Mouse (Mus musculus): ENCODE results near the gene Ccdc110. TPM values are rescaled to one million over a fixed set of nuclear protein-coding genes. Genes with fewer than 3 reads are reported as not detected.

Gene Ccdc110
- total RNA-seq (2021) = not detected
- long read RNA-seq, experiment 1 = 0 reads
- long read RNA-seq, experiment 2 = 0 reads

DNA sequence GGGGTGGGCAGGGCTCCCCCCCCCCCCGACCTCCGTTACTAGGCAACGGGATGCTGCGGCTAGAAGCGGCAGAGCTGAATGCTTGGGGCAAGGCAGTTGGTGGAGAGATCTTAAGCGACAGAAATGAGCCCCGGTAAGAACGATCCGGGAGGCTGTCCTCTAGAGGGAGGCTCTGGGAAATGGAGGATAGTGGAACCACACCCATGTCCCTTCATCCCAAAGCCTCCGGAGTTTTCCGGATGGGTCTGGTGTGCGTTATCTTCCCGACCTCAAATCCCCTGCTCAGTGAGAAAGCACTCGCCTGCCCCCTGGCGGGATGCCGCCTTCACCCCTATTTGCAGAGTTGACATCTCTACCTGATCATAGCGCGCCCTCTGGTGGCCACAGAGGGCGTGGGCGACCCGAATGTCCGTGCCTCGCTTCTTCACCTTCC, at the start of gene Ccdc110:
Ccdc110 (plus strand) TSS at position 38 of the 433 bp plus-strand sequence.
- peak; percentile 99 for DNase-seq

DNA sequence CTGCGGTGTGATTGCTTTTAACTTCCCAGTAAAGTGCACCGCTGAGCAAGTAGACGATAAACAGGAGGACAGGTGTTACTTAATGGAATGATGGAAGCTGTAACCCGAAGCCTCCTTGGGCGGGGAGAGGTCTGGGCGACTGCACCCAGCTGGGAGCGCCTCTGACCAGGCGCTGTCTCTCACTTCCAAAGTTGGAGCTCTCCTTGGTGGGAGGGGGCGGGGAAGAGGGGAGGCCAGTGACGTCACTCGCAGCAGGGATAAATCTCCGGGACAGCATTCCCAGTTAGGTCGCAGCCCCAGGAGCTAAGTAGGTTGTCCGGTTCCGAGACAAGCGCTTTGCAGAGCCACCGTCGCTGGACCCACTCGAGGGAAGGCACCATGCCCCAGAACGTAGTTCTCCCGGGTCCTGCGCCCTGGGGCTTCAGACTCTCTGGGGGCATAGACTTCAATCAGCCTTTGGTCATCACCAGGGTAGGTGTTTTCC, 49.2 kb upstream of the Ccdc110 start, which contains the start of gene Pdlim3:
Pdlim3 (plus strand) TSS at position 260 of the 484 bp plus-strand sequence.
- peak; percentile 65 for DNase-seq

DNA sequence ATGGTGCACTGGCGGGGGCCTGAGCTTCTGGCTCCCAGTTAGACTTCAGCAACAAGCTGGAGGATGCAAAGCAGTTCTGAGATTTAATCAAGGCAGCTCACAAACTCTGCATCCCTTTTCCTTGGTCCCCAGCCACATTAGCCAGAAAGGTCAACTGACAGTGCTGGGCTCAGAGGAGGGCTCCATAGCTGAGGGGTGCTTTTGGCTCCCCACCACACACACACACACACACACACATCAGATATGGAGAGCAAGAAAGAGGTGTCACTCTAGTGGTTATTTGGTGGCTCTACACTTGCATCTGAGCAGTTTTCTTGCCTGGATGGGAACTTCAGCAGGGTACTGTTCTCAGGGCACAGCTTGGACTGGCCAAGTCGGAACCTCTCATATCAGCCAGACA, 48.6 kb upstream of the Ccdc110 start:
- DNase-seq = peak; percentile 23

DNA sequence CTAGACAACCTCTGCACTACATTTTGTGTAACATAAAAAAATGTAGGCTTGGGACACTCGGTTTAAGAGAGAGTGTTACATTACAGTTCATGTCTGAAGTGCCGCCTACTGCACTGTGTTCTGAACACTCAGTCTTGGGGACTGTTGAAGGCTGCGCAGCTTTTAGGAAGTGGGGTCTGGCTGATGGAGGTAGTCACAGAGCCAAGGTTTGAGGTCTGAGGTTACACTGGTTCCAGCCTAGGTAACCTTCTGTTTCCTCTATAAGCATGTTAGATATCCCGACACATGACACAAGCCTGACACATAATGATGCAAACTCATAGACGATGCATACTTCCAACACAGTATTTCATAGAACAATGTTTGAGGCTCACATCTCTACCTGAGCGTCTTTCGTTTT, 44.7 kb upstream of the Ccdc110 start:
- no peak for DNase-seq

DNA sequence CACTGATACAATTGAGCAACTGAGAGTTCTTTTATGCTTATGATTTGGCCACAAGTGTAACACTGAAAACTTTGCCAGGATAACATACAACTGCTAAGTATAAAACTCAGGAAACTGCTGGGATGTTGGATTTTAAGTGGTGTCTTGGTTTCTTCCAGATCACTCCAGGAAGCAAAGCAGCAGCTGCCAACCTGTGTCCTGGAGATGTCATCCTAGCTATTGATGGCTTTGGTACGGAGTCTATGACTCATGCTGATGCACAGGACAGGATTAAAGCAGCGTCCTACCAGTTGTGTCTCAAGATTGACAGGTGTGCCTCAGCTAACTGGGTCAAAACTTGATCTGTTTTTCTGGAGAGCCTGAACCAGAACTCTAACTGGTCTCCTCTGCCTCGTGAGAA, 37.8 kb upstream of the Ccdc110 start:
- no peak for DNase-seq

DNA sequence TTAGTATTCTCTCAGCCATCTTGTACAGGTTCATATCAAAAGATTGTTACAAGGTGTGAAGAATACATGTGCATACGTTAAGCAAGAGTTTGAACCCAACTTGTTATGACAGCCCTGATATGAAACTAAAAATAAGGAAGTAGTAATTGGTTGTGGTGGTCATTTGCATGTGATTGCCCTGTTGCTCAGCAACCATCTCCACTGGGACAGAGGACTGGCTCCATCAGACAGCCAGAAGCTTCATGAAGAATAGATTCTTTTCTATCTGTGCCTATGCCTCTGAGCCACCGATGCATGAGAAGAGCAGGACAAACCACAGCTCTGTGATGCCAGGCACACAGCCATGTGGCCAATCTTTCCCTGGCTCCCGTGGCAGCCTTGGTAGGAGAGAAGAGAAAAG, 34.6 kb upstream of the Ccdc110 start:
- no peak for DNase-seq

DNA sequence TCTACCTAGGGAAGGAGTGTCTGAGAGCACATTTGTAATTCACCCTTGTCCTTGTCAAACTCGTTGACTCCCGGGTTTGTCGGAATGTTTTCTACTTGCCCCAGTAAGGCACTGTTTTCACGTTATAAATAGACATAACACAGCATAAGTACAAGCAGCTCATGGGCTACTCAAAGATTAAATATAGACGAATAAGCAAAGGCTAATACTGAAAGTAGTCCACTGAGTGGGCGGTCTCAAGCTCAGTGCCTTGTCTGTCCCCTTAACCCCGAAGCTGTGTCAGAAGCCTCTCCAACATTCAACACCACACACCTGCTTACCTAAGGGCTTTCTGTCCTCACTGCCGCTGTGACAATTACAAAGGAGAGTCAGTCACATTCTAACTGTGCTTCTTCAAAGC, 32.8 kb upstream of the Ccdc110 start:
- no peak for DNase-seq

DNA sequence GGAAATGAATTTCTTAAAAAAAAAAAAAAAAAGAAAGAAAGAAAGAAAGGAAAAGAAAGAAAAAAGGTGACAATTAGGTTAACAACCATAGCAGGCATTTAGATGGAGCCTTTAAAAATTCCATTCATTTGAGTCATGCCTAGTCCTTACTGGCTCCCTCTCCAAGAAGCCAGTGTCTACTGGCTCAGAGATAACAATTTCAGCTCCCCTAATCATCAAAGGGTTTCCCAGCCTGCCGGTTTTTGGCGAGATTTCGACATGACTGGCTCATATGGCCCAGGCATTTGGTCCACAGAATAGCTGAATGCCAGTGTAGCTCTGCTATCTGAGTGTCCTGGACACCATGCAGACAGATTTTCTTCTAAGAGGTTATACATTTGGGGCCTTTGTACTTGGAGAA, 30.8 kb upstream of the Ccdc110 start:
- DNase-seq = no peak

DNA sequence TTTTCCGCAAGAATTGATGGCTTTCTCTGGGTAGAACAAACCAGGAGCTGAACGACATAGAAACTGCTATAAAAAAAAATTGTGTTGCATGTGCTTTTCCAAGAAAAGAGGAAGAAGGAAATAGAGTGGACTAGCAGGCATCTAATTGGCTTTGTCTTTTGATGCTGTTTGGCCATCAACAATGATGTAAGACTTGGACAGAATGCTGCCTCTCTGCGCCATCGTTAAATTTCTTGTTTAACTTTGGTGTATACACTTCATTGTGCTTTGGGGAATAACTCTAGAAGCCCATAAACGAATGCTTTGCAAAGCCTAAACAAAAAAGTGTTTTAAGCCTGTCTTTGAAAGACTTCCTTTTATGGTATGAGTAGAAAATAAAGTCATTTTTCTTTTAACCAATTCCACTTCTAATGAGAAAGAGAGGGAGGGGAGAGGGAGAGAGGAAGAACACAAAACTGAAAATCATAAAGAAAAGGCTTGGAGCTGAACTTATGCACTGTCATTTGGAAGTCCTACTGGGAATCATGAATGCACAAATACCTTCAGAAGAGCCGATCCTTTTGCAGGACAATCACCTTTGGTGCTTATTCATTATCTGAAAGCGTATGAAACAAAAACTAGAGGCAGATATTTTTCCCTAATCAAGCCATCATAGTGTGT, 28.7 kb upstream of the Ccdc110 start:
- DNase-seq = no peak

DNA sequence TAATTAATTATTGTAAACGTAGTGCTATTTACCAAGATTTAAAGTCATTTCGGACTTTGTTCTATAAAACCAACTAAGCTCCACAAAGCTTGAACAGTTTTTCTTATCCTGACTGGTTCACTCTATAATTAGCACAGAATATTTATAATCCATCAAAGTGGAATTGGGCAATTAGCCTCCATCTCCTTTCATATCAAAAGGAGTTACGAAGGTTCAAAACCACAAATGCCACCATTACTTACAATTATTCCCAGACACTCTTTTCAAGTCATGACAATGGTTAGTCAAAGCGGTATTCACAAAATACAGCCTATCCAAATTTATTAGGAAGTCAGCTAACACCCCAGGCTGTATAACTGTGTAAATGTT, 28.2 kb upstream of the Ccdc110 start:
- no peak for DNase-seq

DNA sequence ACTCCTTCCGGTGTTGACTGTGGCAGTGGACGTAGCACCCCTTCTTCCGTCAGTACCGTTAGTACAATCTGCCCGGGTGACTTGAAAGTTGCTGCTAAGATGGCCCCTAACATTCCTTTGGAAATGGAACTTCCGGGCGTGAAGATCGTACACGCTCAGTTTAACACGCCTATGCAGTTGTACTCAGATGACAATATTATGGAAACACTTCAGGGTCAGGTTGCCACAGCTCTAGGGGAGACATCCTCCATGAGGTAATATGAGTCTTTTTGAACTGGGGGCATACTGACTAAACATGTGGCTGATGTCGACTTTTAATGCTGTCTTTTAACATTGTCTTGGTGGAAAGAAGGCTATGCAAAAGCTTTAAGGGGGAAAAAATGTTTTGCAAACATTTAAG, 20.7 kb upstream of the Ccdc110 start:
- DNase-seq = no peak

DNA sequence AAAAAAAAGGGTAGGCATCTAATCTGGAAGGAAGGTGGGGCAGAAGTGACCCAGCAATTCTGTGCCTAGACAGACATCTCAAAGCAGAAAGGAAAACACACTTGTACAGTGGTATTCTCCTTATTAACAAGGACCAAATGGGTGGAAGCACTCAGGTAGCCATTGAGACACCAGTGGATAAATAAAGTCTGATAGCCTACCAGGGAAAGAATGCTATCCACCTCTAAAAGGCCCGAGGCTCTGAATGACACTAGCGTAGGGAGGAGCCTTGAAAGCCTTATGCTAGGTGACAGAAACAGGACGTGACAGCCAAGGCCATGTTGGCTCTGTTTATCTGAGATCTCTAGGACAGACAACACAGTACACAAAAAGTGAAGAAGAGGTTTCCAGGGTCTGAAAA, 17.9 kb upstream of the Ccdc110 start:
- no peak for DNase-seq

DNA sequence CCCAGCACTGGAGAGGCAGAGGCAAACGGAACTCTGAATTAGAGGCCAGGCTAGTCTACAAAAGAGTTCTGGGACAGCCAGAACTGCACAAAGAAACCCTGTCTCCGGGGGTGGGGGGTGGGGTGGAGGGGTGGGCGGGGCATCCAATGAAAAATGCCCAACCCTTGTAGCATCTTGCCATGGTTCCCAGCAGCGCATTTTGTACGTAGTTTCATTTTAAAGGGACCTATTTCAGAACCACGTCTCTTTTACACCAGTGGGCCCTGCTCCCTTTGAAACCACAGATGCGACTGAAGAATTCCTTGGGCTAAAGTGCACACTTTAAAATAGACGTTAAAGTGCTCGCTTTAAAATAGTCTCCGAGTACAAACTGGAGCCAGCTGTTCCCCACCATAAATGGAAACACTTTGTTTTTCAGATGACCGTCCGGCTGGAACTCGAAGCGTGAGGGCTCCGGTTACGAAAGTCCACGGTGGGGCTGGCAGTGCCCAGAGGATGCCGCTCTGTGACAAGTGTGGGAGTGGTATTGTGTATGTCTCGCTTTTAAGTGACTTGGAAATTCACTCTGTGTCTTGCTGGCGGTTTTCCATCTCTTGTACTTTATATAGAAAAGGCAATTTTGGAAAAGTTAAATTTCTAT, 17.3 kb upstream of the Ccdc110 start:
- no peak for DNase-seq

DNA sequence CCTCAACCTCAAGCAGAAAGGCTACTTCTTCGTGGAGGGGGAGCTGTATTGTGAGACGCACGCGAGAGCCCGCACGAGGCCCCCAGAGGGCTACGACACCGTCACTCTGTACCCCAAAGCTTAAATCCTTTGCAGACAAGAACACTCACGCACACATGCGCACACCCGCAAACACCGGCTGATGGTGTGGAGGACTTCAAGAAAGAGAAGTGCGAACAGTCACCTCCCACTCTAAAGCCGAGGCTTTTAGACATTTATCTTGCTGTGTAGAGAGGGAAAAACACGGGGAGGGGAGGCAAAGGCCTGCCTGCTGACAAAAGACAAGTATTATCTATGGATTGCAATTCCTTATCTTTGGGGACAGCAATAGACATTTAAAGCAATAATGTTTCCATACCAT, 15.5 kb upstream of the Ccdc110 start:
- DNase-seq = no peak

DNA sequence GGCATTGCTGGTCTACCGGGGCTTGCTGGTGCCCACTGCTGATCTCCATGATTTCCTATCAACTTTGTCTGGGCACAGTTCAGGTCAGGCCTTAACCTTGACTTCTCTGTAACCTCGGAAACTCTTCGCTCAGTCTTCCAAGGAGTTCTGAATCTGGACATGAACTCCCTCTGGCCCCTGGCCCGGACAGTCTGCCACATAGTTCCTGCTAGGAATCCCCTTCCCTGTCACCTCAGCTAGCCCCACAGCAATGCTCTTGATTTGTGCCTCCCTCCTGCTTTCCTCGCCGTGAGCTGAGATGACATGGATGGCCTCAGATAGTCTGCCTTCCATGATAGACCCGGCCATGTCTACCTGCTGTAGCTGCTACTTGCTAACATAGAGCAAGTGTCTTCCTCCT, 14.0 kb upstream of the Ccdc110 start:
- DNase-seq = peak; percentile 32

DNA sequence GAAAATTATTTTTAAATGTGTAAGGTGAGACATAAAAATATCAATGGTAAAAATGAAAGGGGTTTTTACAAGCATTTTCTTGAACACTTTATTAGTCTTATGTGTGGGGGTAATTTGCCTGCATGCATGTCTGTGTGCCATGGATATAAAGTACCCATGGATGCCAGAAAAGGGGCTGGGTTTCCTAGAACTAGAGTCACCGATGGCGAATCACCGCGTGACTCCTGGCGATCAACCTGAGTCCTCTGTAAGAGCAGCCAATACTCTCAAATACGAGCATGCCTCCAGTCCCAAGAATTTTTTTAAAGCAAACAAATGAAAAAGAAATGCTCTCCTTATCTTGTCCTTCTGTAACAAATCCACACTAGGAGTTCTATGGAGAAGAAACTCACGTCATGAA, 12.3 kb upstream of the Ccdc110 start:
- no peak for DNase-seq

DNA sequence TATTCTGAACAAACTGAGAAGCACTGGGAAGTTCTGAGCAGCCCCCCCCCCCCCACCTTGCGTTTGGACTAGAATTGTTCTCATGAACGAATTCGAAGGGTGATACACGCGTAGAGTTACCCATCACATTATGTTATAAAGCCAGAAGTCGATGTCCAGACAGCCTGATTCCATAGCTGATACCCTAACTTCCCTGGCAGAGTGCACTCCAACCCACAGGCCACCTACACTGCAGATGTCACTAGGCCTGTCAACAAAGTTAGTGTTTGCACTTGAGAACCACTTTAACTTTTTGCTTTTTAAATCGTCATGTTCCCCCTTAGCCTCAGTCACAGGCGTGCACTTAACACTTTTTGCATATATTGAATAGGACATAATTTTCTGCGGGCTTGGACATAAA, 2.6 kb downstream of the Ccdc110 start:
- DNase-seq = no peak

DNA sequence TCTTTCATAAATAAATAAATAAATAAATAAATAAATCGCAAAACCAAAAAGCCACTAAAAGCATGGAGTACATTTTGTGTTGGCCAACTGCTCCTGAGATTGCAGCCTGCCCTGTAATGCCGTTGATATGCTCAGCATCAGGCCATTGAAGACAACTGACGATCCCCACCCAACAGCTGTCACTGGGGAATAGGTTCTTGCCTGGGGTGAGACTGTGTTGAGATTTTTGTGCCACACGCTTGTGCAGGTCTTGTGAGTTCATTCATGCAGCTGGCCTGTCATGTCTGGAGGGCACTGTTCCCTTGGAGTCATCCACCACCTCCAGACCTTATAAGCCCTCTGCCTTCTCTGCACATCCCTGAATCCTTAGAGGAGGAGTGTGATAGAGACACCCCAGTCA, 11.9 kb downstream of the Ccdc110 start:
- no peak for DNase-seq

DNA sequence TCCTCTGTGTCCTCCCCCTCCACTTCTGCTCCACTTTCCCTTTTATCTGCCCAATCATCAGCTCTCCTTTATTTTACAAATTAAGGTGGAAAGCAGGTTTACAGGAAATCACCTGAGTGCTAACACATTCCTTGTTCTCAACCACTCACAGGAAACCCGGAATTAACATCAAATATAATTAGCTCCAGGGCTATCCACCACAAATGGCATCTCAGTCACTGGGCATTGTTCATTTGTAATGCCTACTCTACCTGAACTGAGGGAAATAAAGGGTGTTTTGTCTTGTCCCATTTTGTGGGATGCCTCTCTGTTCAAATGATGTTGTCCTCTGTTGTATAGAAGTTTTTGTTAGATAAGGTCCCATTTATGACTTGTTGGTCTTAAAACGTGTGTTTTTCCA, 16.2 kb downstream of the Ccdc110 start:
- no peak for DNase-seq

DNA sequence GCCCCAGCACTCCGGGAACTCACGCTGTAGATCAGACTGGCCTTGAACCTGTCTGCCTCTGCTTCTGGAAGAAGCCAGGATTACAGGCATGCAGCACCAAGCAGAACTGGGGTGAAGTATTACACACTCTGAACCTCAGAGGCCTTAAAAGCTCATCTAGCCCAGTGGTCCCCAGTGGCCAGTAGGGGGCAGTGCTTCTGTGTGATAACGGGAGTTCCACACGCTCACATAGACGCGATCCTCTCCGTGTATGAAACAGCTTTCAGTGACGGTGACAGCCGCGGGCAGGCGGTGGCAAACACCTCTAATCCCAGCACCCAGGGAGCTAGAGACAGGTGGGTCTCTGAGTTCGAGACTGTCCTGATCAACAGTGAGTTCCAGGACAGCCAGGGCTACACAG, 36.5 kb downstream of the Ccdc110 start:
- DNase-seq = no peak

DNA sequence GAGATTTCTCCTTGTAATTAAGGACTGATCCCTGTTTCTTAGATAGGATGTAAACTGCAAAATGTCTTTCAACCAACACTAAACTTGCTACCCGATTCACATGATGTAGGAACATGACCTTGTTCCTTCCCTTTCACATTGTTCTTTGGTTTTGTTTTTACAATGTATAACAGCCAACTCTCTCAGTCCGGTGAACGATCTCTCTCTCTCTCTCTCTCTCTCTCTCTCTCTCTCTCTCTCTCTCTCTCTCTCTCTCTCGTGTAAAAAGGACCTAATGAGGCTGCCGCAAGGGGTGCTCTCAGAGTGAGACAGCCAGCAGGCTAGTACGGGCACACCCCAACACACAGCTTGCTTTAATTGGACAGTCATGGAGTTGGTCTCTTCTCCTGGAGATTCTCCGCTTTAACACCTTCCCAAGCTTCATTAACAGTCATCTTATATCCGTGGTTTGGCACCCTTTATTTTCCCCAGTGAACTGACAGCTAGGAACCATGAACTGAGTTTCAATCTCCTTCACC, 39.6 kb downstream of the Ccdc110 start:
- DNase-seq = no peak

DNA sequence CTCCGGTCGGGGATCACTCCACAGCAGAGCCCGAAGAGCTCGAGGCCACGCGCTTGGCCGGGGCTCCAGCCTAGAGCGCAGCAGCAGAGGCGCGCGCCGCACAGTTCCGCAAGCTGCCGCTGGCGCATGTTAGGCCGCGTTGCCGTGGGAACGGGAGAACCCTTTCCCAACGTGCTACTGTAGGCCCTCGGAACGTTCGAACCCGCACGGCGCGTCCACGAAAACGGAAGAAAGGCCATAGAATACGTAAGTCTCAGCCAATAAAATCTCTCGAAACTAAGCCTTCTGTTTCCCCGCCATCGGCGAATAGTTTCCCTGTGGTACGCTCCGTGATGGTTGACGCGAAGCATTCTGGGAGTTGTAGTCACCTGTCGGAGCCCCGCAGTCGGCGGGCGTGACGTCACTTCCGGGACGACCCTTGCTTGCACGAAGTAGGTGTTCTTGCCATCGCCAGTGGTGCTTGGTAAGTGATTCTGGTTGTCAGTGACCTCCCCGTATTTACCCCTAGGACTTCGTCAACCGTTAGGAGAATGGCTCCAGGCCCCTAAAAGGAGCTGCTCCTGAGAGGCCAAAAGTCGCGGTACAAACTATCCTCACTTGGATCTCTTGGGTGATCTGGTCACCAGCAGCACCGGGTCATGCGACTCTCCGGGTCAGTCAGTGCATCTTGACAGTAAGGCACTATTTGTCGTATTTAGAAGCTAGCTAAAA, 40.9 kb downstream of the Ccdc110 start, which contains the start of the genes 1700029J07Rik and Ufsp2:
1700029J07Rik (minus strand) TSS at position 127 of the 711 bp plus-strand sequence.
Ufsp2 (plus strand) TSS at position 403 of the 711 bp plus-strand sequence.
- peak; percentile 98 for DNase-seq

All from gastrocnemius, postnatal 10 days (tissue).